Mouse (Mus musculus): ENCODE results near the gene Ipo11. TPM values are rescaled to one million over a fixed set of nuclear protein-coding genes. Genes with fewer than 3 reads are reported as not detected.

Gene Ipo11
- polyA plus RNA-seq, 1 experiment from 2014 or later = 73.4 TPM

GRCm38 (mm10) chr13:106805146-106805545 is 131.6 kb downstream of the Ipo11 start:
- Histone ChIP-seq H3K27ac (ENCODE audit: low read depth) (no peak overlapping the region), H3K9me3 (ENCODE audit: low read depth, low read length) (no peaks in the 10 kb centered on the region), H3K4me1 (ENCODE audit: insufficient read depth) (no peaks in the 10 kb centered on the region), H3K9ac (no peak overlapping the region), H3K36me3 (ENCODE audit: insufficient read depth) (peaks cover 29% of the 10 kb centered on the region), H3K27me3 (ENCODE audit: insufficient read depth, low read length) (no peaks in the 10 kb centered on the region), H3K4me2 (no peak overlapping the region), H3K4me3 (ENCODE audit: low read depth, low read length) (no peak overlapping the region)
- DNase-seq (no peak), ATAC-seq (ENCODE audit: insufficient read depth) (no peak)
- 91% methylated on average over 5 of the region's 5 CpGs for WGBS
- no peak for TF ChIP-seq CTCF (IDR thresholded peaks at IDR 0.05; ENCODE audit: low read depth)

- ATAC-seq (ENCODE audit: insufficient read depth) = no peak
- H3K36me3 ChIP-seq (ENCODE audit: insufficient read depth) = peaks cover 22% of the 10 kb centered on the region
- H3K4me3 ChIP-seq (ENCODE audit: low read depth, low read length) = no peak overlapping the region
- no peaks in the 10 kb centered on the region for H3K27me3 ChIP-seq (ENCODE audit: insufficient read depth, low read length)
- WGBS = 47% methylated on average over 3 of the region's 3 CpGs
- TF ChIP-seq CTCF (IDR thresholded peaks at IDR 0.05; ENCODE audit: low read depth) = no peak
- no peak overlapping the region for H3K9ac ChIP-seq
- no peak for DNase-seq
- no peaks in the 10 kb centered on the region for H3K4me1 ChIP-seq (ENCODE audit: insufficient read depth)
- no peak overlapping the region for H3K27ac ChIP-seq (ENCODE audit: low read depth)
- no peaks in the 10 kb centered on the region for H3K9me3 ChIP-seq (ENCODE audit: low read depth, low read length)
- H3K4me2 ChIP-seq = no peak overlapping the region
Observed at GRCm38 (mm10) chr13:106798026-106798425, 138.7 kb downstream of the Ipo11 start.

GRCm38 (mm10) chr13:106788817-106789216 is 147.9 kb downstream of the Ipo11 start:
- 96% methylated on average over 7 of the region's 7 CpGs for WGBS
- Histone ChIP-seq H3K4me2 (no peak overlapping the region), H3K27me3 (ENCODE audit: insufficient read depth, low read length) (no peaks in the 10 kb centered on the region), H3K9ac (no peak overlapping the region), H3K4me3 (ENCODE audit: low read depth, low read length) (no peak overlapping the region), H3K4me1 (ENCODE audit: insufficient read depth) (no peaks in the 10 kb centered on the region), H3K27ac (ENCODE audit: low read depth) (no peak overlapping the region), H3K9me3 (ENCODE audit: low read depth, low read length) (no peaks in the 10 kb centered on the region), H3K36me3 (ENCODE audit: insufficient read depth) (peaks cover 2% of the 10 kb centered on the region)
- no peak for TF ChIP-seq CTCF (IDR thresholded peaks at IDR 0.05; ENCODE audit: low read depth)
- ATAC-seq (ENCODE audit: insufficient read depth) = no peak
- no peak for DNase-seq

- no peak for ATAC-seq (ENCODE audit: insufficient read depth)
- Histone ChIP-seq H3K9ac (no peak overlapping the region), H3K36me3 (ENCODE audit: insufficient read depth) (no peaks in the 10 kb centered on the region), H3K4me3 (ENCODE audit: low read depth, low read length) (no peak overlapping the region), H3K27ac (ENCODE audit: low read depth) (no peak overlapping the region), H3K9me3 (ENCODE audit: low read depth, low read length) (no peaks in the 10 kb centered on the region), H3K27me3 (ENCODE audit: insufficient read depth, low read length) (no peaks in the 10 kb centered on the region), H3K4me2 (no peak overlapping the region), H3K4me1 (ENCODE audit: insufficient read depth) (no peaks in the 10 kb centered on the region)
- TF ChIP-seq CTCF (IDR thresholded peaks at IDR 0.05; ENCODE audit: low read depth) = no peak
- DNase-seq = no peak
- WGBS = 86% methylated on average over 10 of the region's 10 CpGs
Observed at GRCm38 (mm10) chr13:106768807-106769206, 168.0 kb downstream of the Ipo11 start.

GRCm38 (mm10) chr13:106762611-106763010 is 174.1 kb downstream of the Ipo11 start:
- Histone ChIP-seq H3K36me3 (ENCODE audit: insufficient read depth) (no peaks in the 10 kb centered on the region), H3K4me1 (ENCODE audit: insufficient read depth) (no peaks in the 10 kb centered on the region), H3K9me3 (ENCODE audit: low read depth, low read length) (no peaks in the 10 kb centered on the region), H3K4me2 (no peak overlapping the region), H3K27me3 (ENCODE audit: insufficient read depth, low read length) (no peaks in the 10 kb centered on the region), H3K27ac (ENCODE audit: low read depth) (no peak overlapping the region), H3K4me3 (ENCODE audit: low read depth, low read length) (no peak overlapping the region), H3K9ac (no peak overlapping the region)
- no peak for TF ChIP-seq CTCF (IDR thresholded peaks at IDR 0.05; ENCODE audit: low read depth)
- DNase-seq (no peak), ATAC-seq (ENCODE audit: insufficient read depth) (no peak)
- WGBS = 49% methylated on average over 1 of the region's 1 CpGs

GRCm38 (mm10) chr13:106761661-106762060 is 175.1 kb downstream of the Ipo11 start:
- no peak overlapping the region for H3K4me3 ChIP-seq (ENCODE audit: low read depth, low read length)
- H3K27ac ChIP-seq (ENCODE audit: low read depth) = no peak overlapping the region
- 91% methylated on average over 1 of the region's 1 CpGs for WGBS
- H3K9me3 ChIP-seq (ENCODE audit: low read depth, low read length) = no peaks in the 10 kb centered on the region
- no peaks in the 10 kb centered on the region for H3K27me3 ChIP-seq (ENCODE audit: insufficient read depth, low read length)
- no peak overlapping the region for H3K9ac ChIP-seq
- no peaks in the 10 kb centered on the region for H3K4me1 ChIP-seq (ENCODE audit: insufficient read depth)
- DNase-seq = no peak
- H3K36me3 ChIP-seq (ENCODE audit: insufficient read depth) = no peaks in the 10 kb centered on the region
- ATAC-seq (ENCODE audit: insufficient read depth) = no peak
- no peak overlapping the region for H3K4me2 ChIP-seq
- no peak for TF ChIP-seq CTCF (IDR thresholded peaks at IDR 0.05; ENCODE audit: low read depth)

- peak; percentile 76 for ATAC-seq (ENCODE audit: insufficient read depth)
- Histone ChIP-seq H3K27me3 (ENCODE audit: insufficient read depth, low read length) (no peaks in the 10 kb centered on the region), H3K9ac (no peak overlapping the region), H3K36me3 (ENCODE audit: insufficient read depth) (no peaks in the 10 kb centered on the region), H3K4me1 (ENCODE audit: insufficient read depth) (no peaks in the 10 kb centered on the region), H3K4me2 (no peak overlapping the region), H3K27ac (ENCODE audit: low read depth) (0 out of 2 replicates have a peak overlapping the region, but pooled peaks have one; percentile 24), H3K9me3 (ENCODE audit: low read depth, low read length) (no peaks in the 10 kb centered on the region), H3K4me3 (ENCODE audit: low read depth, low read length) (no peak overlapping the region)
- DNase-seq = peak; percentile 49
- WGBS = 31% methylated on average over 14 of the region's 14 CpGs
- TF ChIP-seq CTCF (IDR thresholded peaks at IDR 0.05; ENCODE audit: low read depth) = no peak
Observed at GRCm38 (mm10) chr13:106760232-106760875, 176.4 kb downstream of the Ipo11 start.
